Mouse (Mus musculus) kidney, adult 2 months (tissue): ENCODE data around the gene Rnf146.

Experiments used
- CTCF ChIP-seq: fragments of 200-500 bp; conservative IDR thresholded peaks from 2 replicates; pipeline ENCODE4 v1.5.1; 2011; ENCODE audit warnings: low read depth, mild to moderate bottlenecking, control low read depth, low read length, moderate library complexity, mixed read lengths; ENCODE audit not compliant: insufficient read depth, insufficient read length
- POLR2A ChIP-seq: fragments of 200-500 bp; IDR thresholded peaks from one replicate; pipeline ENCODE4 v1.6.1; 2011; ENCODE audit warnings: low read depth, low read length, control low read depth

DNA sequence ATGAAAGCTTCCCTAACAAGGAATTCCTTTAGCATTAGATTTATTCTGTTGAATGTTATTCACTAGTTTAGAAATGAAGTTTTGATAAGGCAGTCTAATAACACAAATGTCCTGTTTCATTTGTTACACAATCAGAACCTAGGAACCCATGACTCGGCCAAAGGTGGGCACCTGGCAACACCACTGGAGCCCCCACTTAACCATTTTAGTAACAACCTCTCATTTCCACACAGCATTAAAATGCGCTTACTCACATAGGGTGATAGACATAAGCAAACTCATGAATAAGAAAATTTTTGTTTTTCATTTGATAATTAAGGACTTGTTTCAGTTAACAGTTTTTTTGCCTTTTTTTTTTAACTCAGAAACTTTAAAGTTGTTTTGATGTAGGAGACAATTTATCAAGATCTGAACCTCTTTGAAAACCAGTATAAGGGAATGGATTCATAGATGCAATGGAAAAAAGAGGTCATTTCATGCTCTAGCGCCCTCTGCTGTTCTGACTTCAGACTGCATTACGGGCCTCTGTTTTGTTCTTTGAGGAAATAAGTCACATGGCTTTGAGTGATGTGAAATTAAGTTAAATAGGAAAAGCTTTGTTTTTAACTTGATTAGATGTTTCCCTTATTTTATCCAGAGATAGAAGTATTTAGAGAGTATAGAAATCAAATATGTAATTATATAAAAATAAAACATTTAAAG lies 23.7 kb downstream of the Rnf146 start:
- TF ChIP-seq POLR2A (no peak), CTCF (peak; percentile 26; the same call in 1 of the 2 replicates)
